In genomic region chr16:94205528-94206484, GRCm38 (mm10) we compare ENCODE assay signal across 12 mouse cellular contexts.
DNase-seq lines count a peak whose midpoint lies in the region; ATAC-seq and TF ChIP-seq lines count a peak whose summit lies in the region.
"Had no signal": no experiment of that assay in that cellular context is flagged by ENCODE, and none has a peak within 500 bp of the region (broad histone marks: within the 10 kb centered on the region; RNA-seq: fewer than 3 reads in every experiment).

No protein-coding gene starts in this region.

- H3K27ac ChIP-seq in gastrocnemius, adult 2 months, result no peak overlapping the region
- no peak overlapping the region for H3K27ac ChIP-seq in liver, adult 2 months (replicated peaks; ENCODE audit: insufficient read depth, low read depth, low read length)
- H3K27ac ChIP-seq in liver, embryonic 11.5 days (ENCODE audit: low read depth, low read length), result no peak overlapping the region
- no peak overlapping the region; the same call in 1 of the 2 replicates for H3K27ac ChIP-seq in intestine, postnatal 0 days (ENCODE audit: low read depth, low read length)
- H3K27ac ChIP-seq: forebrain, embryonic 10.5 days; hindbrain, embryonic 13.5 days; liver, embryonic 13.5 days had no signal

- H3K4me2 ChIP-seq in liver, embryonic 11.5 days, result no peak overlapping the region
- H3K4me2 ChIP-seq in intestine, postnatal 0 days (replicated peaks; ENCODE audit: low read depth), result 0 out of 2 replicates have a peak overlapping the region, but pooled peaks have one; percentile 37
- H3K4me2 ChIP-seq: hindbrain, embryonic 13.5 days; liver, embryonic 13.5 days had no signal

- no peaks in the 10 kb centered on the region for H3K27me3 ChIP-seq in liver, adult 2 months (ENCODE audit: control insufficient read depth, insufficient read depth, low read length)
- no peaks in the 10 kb centered on the region for H3K27me3 ChIP-seq in liver, embryonic 11.5 days (replicated peaks; ENCODE audit: control insufficient read depth, insufficient read depth, low read length)
- H3K27me3 ChIP-seq in intestine, postnatal 0 days (replicated peaks; ENCODE audit: control insufficient read depth, insufficient read depth, low read length), result no peaks in the 10 kb centered on the region
- H3K27me3 ChIP-seq in megakaryocyte, embryonic 14.5 days (replicated peaks), result peaks cover 9% of the 10 kb centered on the region
- H3K27me3 ChIP-seq: liver, embryonic 13.5 days had no signal

- H3K4me1 ChIP-seq in liver, adult 2 months (ENCODE audit: control insufficient read depth, insufficient read depth, low read length), result peaks cover 6% of the 10 kb centered on the region
- no peaks in the 10 kb centered on the region for H3K4me1 ChIP-seq in liver, embryonic 11.5 days (replicated peaks; ENCODE audit: control insufficient read depth, insufficient read depth, low read length)
- H3K4me1 ChIP-seq in intestine, postnatal 0 days (replicated peaks; ENCODE audit: control insufficient read depth, insufficient read depth, low read length), result no peaks in the 10 kb centered on the region
- H3K4me1 ChIP-seq in megakaryocyte, embryonic 14.5 days, result peaks cover 43% of the 10 kb centered on the region

- 62% methylated on average over 26 of the region's 26 CpGs for WGBS in liver, adult 2 months
- WGBS in liver, embryonic 11.5 days, result 68% methylated on average over 26 of the region's 26 CpGs
- 52% methylated on average over 26 of the region's 26 CpGs for WGBS in intestine, postnatal 0 days

- H3K9ac ChIP-seq in liver, adult 2 months (ENCODE audit: low read depth, low read length), result no peak overlapping the region
- H3K9ac ChIP-seq in liver, embryonic 11.5 days (ENCODE audit: low read depth, low read length), result no peak overlapping the region
- H3K9ac ChIP-seq in intestine, postnatal 0 days (ENCODE audit: low read depth, low read length), result no peak overlapping the region; the same call in 1 of the 2 replicates
- H3K9ac ChIP-seq: hindbrain, embryonic 13.5 days; liver, embryonic 13.5 days had no signal

- intact Hi-C loops in gastrocnemius, adult 2 months (cut with DNase I), result no loop called here
- intact Hi-C loops in gastrocnemius, postnatal 36 days (cut with DNase I), result no loop called here

- H3K79me2 ChIP-seq in liver, adult 2 months (ENCODE audit: control insufficient read depth, insufficient read depth, low read length), result no peaks in the 10 kb centered on the region

- DNase-seq in gastrocnemius, adult 2 months, result no peak
- DNase-seq in gastrocnemius, postnatal 36 days, result no peak
- peak; percentile 31 for DNase-seq in liver, adult 2 months (ENCODE audit: extremely low read depth, low read depth, low spot score)
- DNase-seq in liver, embryonic 11.5 days (ENCODE audit: low spot score), result no peak
- DNase-seq in cerebellum, adult 9-11 months, result no peak
- no peak for DNase-seq in thymus, postnatal 25 days
- DNase-seq: gastrocnemius, postnatal 25 days; liver, embryonic 13.5 days had no signal

- no peaks in the 10 kb centered on the region for H3K9me3 ChIP-seq in liver, embryonic 11.5 days (ENCODE audit: control insufficient read depth, low read length)
- no peaks in the 10 kb centered on the region for H3K9me3 ChIP-seq in intestine, postnatal 0 days (ENCODE audit: control insufficient read depth)
- no peaks in the 10 kb centered on the region for H3K9me3 ChIP-seq in megakaryocyte, embryonic 14.5 days
- H3K9me3 ChIP-seq: forebrain, embryonic 10.5 days; hindbrain, embryonic 13.5 days; liver, embryonic 13.5 days had no signal

- peak overlapping the region; percentile 15; the same call in 1 of the 2 replicates for H3K4me3 ChIP-seq in gastrocnemius, adult 2 months
- H3K4me3 ChIP-seq in liver, adult 2 months (ENCODE audit: insufficient read depth, low read depth, low read length), result no peak overlapping the region
- H3K4me3 ChIP-seq in liver, embryonic 11.5 days (ENCODE audit: low read depth, low read length), result no peak overlapping the region
- no peak overlapping the region for H3K4me3 ChIP-seq in intestine, postnatal 0 days (ENCODE audit: low read depth, low read length)
- H3K4me3 ChIP-seq in megakaryocyte, embryonic 14.5 days (replicated peaks), result peak overlapping the region; percentile 33
- H3K4me3 ChIP-seq: forebrain, embryonic 10.5 days; hindbrain, embryonic 13.5 days; liver, embryonic 13.5 days had no signal

- no peak for TF ChIP-seq POLR2A in liver, adult 2 months (IDR thresholded peaks at IDR 0.05; ENCODE audit: extremely low read depth, insufficient read depth, low read length)

- TF ChIP-seq CTCF in gastrocnemius, adult 2 months (IDR thresholded peaks at IDR 0.05), result no peak
- TF ChIP-seq CTCF in liver, adult 2 months (IDR thresholded peaks at IDR 0.05; ENCODE audit: low read depth, low read length), result no peak
- TF ChIP-seq CTCF in intestine, postnatal 0 days (IDR thresholded peaks at IDR 0.05; ENCODE audit: low read depth), result no peak

- H3K36me3 ChIP-seq in liver, adult 2 months (ENCODE audit: control insufficient read depth, insufficient read depth, low read length), result no peaks in the 10 kb centered on the region
- H3K36me3 ChIP-seq in liver, embryonic 11.5 days (ENCODE audit: control insufficient read depth, insufficient read depth, low read length), result no peaks in the 10 kb centered on the region
- no peaks in the 10 kb centered on the region for H3K36me3 ChIP-seq in intestine, postnatal 0 days (ENCODE audit: control insufficient read depth, insufficient read depth)
- H3K36me3 ChIP-seq in megakaryocyte, embryonic 14.5 days (replicated peaks; ENCODE audit: low read length), result no peaks in the 10 kb centered on the region
- H3K36me3 ChIP-seq: forebrain, embryonic 10.5 days; hindbrain, embryonic 13.5 days; liver, embryonic 13.5 days had no signal

- no peak for ATAC-seq in liver, embryonic 11.5 days (replicated peaks; ENCODE audit: low FRiP score)
- ATAC-seq in intestine, postnatal 0 days, result peak; percentile 78

Comparison
In these comparisons a context has a peak if more than half of its experiments do, and no peak if none do; other contexts are left out.
1. H3K4me3 ChIP-seq: peak in gastrocnemius, adult 2 months (single experiment) and megakaryocyte, embryonic 14.5 days (single experiment); none in liver, adult 2 months (single experiment), liver, embryonic 11.5 days (single experiment) and intestine, postnatal 0 days (single experiment).